Mouse (Mus musculus) retina, postnatal 7 days (tissue): ENCODE data around the gene Gm6358.
"Not testable (repeated sequence)": the region's sequence is repeated elsewhere in the genome, so short reads cannot be mapped to it uniquely, and the experiment has no call there.

Experiments used
- DNase-seq: peaks from one replicate; pipeline ENCODE4 v3.0.0-alpha.2; 2012; ENCODE audit warnings: low read depth, low spot score

The Gm6358 gene

DNA sequence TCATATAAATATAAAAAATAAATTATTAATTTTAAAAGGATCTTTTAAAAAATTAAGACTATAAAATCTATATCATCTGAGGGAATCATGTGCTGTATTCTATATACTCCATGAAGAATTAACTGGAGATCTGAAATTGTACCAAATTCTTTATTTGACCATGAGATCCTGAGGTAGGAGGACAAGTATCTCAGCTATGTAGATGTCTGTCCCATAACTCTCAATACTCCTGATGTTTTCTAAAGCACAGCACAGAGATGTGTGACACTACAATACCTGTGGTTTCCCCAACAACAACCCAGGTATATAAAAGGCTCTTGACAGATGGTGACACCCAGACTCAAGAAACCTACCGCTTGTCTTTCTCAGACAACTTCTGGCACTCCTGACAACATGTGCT is at the start of gene Gm6358:
TSS of gene Gm6358 (plus strand) at position 301 of the 400 bp plus-strand sequence.
- no peak for DNase-seq

- no peak for DNase-seq
Observed at GRCm38 (mm10) chr16:89150786-89151185, 10.1 kb downstream of the Gm6358 start, which contains the start of gene Gm10061. TSS of gene Gm10061 (plus strand) at chr16:89151086.

DNA sequence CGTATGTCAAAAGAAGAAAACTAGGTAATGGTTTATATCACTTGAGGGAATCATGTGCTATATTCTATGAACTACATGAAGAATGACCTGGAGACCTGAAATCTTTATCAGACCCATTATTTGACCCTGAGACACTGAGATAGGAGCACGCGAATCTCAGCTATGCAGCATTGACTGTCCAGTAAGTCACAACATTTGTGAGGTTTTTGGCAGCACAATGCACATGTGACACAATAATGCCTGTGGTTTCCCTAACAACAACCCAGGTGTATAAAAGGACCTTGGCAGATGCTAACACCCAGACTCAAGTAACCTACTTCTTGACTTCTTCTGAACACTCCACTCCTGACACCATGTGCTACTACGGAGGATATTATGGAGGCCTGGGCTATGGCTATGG is 17.0 kb downstream of the Gm6358 start, which contains the start of gene Gm9789:
TSS of gene Gm9789 (plus strand) at position 301 of the 400 bp plus-strand sequence.
- no peak for DNase-seq

GRCm38 (mm10) chr16:89169190-89169589 is 28.5 kb downstream of the Gm6358 start, which contains the start of gene Gm7735:
TSS of gene Gm7735 (plus strand) at chr16:89169490.
- DNase-seq: not testable (repeated sequence)

DNA sequence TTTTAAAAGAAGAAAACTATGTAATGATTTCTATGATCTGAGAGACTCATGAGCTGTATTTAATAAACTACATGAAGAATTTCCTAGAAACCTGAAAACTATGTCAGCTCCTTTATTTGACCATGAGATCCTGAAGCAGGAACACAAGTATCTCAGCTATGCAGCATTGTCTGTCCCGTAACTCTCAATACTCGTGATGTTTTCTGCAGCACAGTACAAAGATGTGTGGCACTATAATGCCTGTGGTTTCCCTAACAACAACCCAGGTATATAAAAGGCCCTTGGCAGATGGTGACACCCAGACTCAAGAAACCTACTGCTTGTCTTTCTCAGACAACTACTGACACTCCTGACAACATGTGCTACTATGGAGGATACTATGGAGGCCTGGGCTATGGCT is 33.8 kb downstream of the Gm6358 start, which contains the start of gene 1110057P08Rik:
TSS of gene 1110057P08Rik (plus strand) at position 301 of the 400 bp plus-strand sequence.
- no peak for DNase-seq

DNA sequence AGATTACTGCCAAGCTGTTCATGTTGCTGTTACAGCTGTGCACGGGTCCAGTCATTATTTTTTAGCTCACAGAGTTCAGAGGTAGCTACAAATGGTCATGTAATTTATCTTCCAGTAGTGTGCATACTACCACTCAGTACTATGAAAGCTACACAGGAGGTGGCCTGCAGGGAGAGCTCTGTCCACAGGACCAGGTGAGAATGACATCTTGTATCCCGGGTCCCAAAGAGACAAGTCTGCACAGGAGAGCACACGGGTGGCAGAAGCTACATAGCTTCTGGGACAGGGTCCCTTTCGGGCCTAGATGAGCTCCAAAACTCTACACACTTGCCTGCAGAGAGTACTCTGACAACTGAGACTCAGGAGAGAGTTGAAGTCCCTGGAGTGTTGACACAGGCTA is 48.0 kb downstream of the Gm6358 start:
- no peak for DNase-seq
